Mouse (Mus musculus) lung, postnatal 14 days (tissue): ENCODE measurements around the gene Txn1.
A peak's percentile ranks its signal among the peaks of the same experiment; 100 is the strongest.

Source experiments
- DNase-seq: peaks from one replicate; pipeline ENCODE4 v3.0.0; 2021

The Txn1 gene

GRCm38 (mm10) chr4:57956029-57956960 lies at the start of gene Txn1:
Gene Txn1, minus strand, starts transcription at chr4:57956411.
- peak; percentile 99 for DNase-seq

GRCm38 (mm10) chr4:58003501-58003900 lies 47.3 kb upstream of the Txn1 start:
- DNase-seq: no peak

GRCm38 (mm10) chr4:57991425-57991824 lies 35.2 kb upstream of the Txn1 start:
- DNase-seq: no peak

- DNase-seq: no peak
These were observed 18.3 kb upstream of the Txn1 start for GRCm38 (mm10) chr4:57974400-57975117.

GRCm38 (mm10) chr4:57973592-57974268 lies 17.5 kb upstream of the Txn1 start:
- no peak for DNase-seq

- no peak for DNase-seq
These were observed 14.1 kb upstream of the Txn1 start for GRCm38 (mm10) chr4:57970285-57970684.

- peak; percentile 29 for DNase-seq
These were observed 11.0 kb upstream of the Txn1 start for GRCm38 (mm10) chr4:57967195-57967594.

GRCm38 (mm10) chr4:57965516-57965915 lies 9.3 kb upstream of the Txn1 start:
- DNase-seq: no peak

- no peak for DNase-seq
These were observed 7.9 kb upstream of the Txn1 start for GRCm38 (mm10) chr4:57964143-57964542.

- no peak for DNase-seq
These were observed 2.8 kb upstream of the Txn1 start for GRCm38 (mm10) chr4:57959056-57959455.

- DNase-seq: no peak
These were observed 1.9 kb upstream of the Txn1 start for GRCm38 (mm10) chr4:57958098-57958497.

GRCm38 (mm10) chr4:57957200-57958085 lies 1.2 kb upstream of the Txn1 start:
- no peak for DNase-seq

GRCm38 (mm10) chr4:57955544-57955958 lies 660 bp downstream of the Txn1 start:
- DNase-seq: peak; percentile 71

GRCm38 (mm10) chr4:57954991-57955390 lies 1.2 kb downstream of the Txn1 start:
- no peak for DNase-seq

- DNase-seq: no peak
These were observed 1.6 kb downstream of the Txn1 start for GRCm38 (mm10) chr4:57954580-57954979.

GRCm38 (mm10) chr4:57953796-57954195 lies 2.4 kb downstream of the Txn1 start:
- no peak for DNase-seq

GRCm38 (mm10) chr4:57952891-57953290 lies 3.3 kb downstream of the Txn1 start:
- no peak for DNase-seq

- no peak for DNase-seq
These were observed 3.8 kb downstream of the Txn1 start for GRCm38 (mm10) chr4:57952416-57952815.

- no peak for DNase-seq
These were observed 6.3 kb downstream of the Txn1 start for GRCm38 (mm10) chr4:57949866-57950265.

GRCm38 (mm10) chr4:57947476-57947875 lies 8.7 kb downstream of the Txn1 start:
- DNase-seq: no peak

GRCm38 (mm10) chr4:57947036-57947435 lies 9.2 kb downstream of the Txn1 start:
- no peak for DNase-seq

GRCm38 (mm10) chr4:57942892-57943291 lies 13.3 kb downstream of the Txn1 start:
- DNase-seq: no peak
